Mouse (Mus musculus) embryonic facial prominence, embryonic 14.5 days (tissue): ENCODE results near the gene Rrm1. TPM values are rescaled to one million over a fixed set of nuclear protein-coding genes. Genes with fewer than 3 reads are reported as not detected.

ENCODE experiments used
- ATAC-seq: fragments of 200-750 bp; cut with Nextera tagmentation; 2 replicates; pipeline ENCODE4 v1.8.0; 2017; ENCODE audit warnings: low read depth, moderate number of reproducible peaks, moderate TSS enrichment
- DNase-seq: peaks from one replicate; pipeline ENCODE4 v3.0.0-alpha.2; 2015; ENCODE audit warnings: low spot score
- H3K27ac ChIP-seq: fragments of 300-500 bp; sonication (generic); replicated peaks from 2 replicates; pipeline ENCODE4 v1.5.1; 2014; ENCODE audit warnings: low read depth, mild to moderate bottlenecking, low read length, moderate library complexity
- H3K27me3 ChIP-seq: fragments of 300-500 bp; sonication (generic); replicated peaks from 2 replicates; pipeline ENCODE4 v1.6.1; 2014; ENCODE audit warnings: low read length; ENCODE audit not compliant: control insufficient read depth, insufficient read depth
- H3K36me3 ChIP-seq: fragments of 300-500 bp; sonication (generic); 2 replicates; pipeline ENCODE4 v1.6.1; 2014; ENCODE audit warnings: low read length, mixed read lengths; ENCODE audit not compliant: control insufficient read depth, insufficient read depth
- H3K4me1 ChIP-seq: fragments of 300-500 bp; sonication (generic); 2 replicates; pipeline ENCODE4 v1.6.1; 2014; ENCODE audit warnings: antibody characterized with exemption, low read length; ENCODE audit not compliant: control insufficient read depth, insufficient read depth
- H3K4me2 ChIP-seq: fragments of 300-500 bp; sonication (generic); 2 replicates; pipeline ENCODE4 v1.6.1; 2014; ENCODE audit warnings: low read depth, mild to moderate bottlenecking, low read length, moderate library complexity, mixed read lengths
- H3K4me3 ChIP-seq: fragments of 300-500 bp; sonication (generic); 2 replicates; pipeline ENCODE4 v1.5.1; 2014; ENCODE audit warnings: low read depth, mild to moderate bottlenecking, low read length
- H3K9ac ChIP-seq: fragments of 300-500 bp; sonication (generic); 2 replicates; pipeline ENCODE4 v1.6.1; 2014; ENCODE audit warnings: low read depth, mild to moderate bottlenecking, low read length, moderate library complexity, mixed read lengths
- H3K9me3 ChIP-seq: fragments of 300-500 bp; sonication (generic); 2 replicates; pipeline ENCODE4 v1.6.1; 2016; ENCODE audit warnings: low read length; ENCODE audit not compliant: control insufficient read depth
- WGBS: fragments of 180-500 bp; shearing (Covaris S2); extraction: QIAGEN DNeasy Blood & Tissue Kit; methylation state at CpG from one replicate; pipeline ENCODE4 v1.1.7; 2014; 5-methylcytosine and 5-hydroxymethylcytosine counted together
- polyA plus RNA-seq: library from polyadenylated mRNA; unstranded; fragments of >200 nt; fragmentation: Nextera tagmentation; extraction: Ambion mirVana; gene quantifications from 2 replicates; pipeline ENCODE4 v1.2.1, GENCODE M21; 2014

Gene Rrm1
- polyA plus RNA-seq, 1 experiment from 2014 or later, result 98.1 TPM

- peak; percentile 77 for ATAC-seq
- peak; percentile 62 for DNase-seq
- no peak overlapping the region for H3K4me2 ChIP-seq
- no peaks in the 10 kb centered on the region for H3K27me3 ChIP-seq
- no peaks in the 10 kb centered on the region for H3K36me3 ChIP-seq
- WGBS, result 45% methylated on average over 3 of the region's 3 CpGs
- no peak overlapping the region for H3K27ac ChIP-seq
- H3K9me3 ChIP-seq, result no peaks in the 10 kb centered on the region
- H3K9ac ChIP-seq, result no peak overlapping the region
- H3K4me1 ChIP-seq, result no peaks in the 10 kb centered on the region
- H3K4me3 ChIP-seq, result no peak overlapping the region
These were observed 65.4 kb downstream of the Rrm1 start for GRCm38 (mm10) chr7:102506848-102507247.

GRCm38 (mm10) chr7:102508066-102508465, 66.6 kb downstream of the Rrm1 start:
- H3K4me2 ChIP-seq, result no peak overlapping the region
- WGBS, result 82% methylated on average over 9 of the region's 9 CpGs
- H3K27me3 ChIP-seq, result peaks cover 5% of the 10 kb centered on the region; the same call in 1 of the 2 replicates
- no peaks in the 10 kb centered on the region for H3K4me1 ChIP-seq
- no peak overlapping the region for H3K4me3 ChIP-seq
- no peak for ATAC-seq
- DNase-seq, result no peak
- H3K27ac ChIP-seq, result no peak overlapping the region
- H3K9ac ChIP-seq, result no peak overlapping the region
- no peaks in the 10 kb centered on the region for H3K9me3 ChIP-seq
- no peaks in the 10 kb centered on the region for H3K36me3 ChIP-seq

GRCm38 (mm10) chr7:102508666-102509065, 67.2 kb downstream of the Rrm1 start:
- no peak overlapping the region for H3K4me2 ChIP-seq
- H3K4me1 ChIP-seq, result peaks cover 5% of the 10 kb centered on the region; the same call in 1 of the 2 replicates
- no peak overlapping the region for H3K4me3 ChIP-seq
- H3K9ac ChIP-seq, result no peak overlapping the region
- DNase-seq (no peak), ATAC-seq (no peak)
- peaks cover 5% of the 10 kb centered on the region; the same call in 1 of the 2 replicates for H3K27me3 ChIP-seq
- H3K9me3 ChIP-seq, result no peaks in the 10 kb centered on the region
- H3K27ac ChIP-seq, result no peak overlapping the region
- no peaks in the 10 kb centered on the region for H3K36me3 ChIP-seq
- WGBS, result 81% methylated on average over 6 of the region's 6 CpGs

- DNase-seq, result no peak
- WGBS, result 78% methylated on average over 7 of the region's 7 CpGs
These were observed 68.2 kb downstream of the Rrm1 start for GRCm38 (mm10) chr7:102509726-102510125.

GRCm38 (mm10) chr7:102511927-102512326, 70.4 kb downstream of the Rrm1 start:
- 83% methylated on average over 10 of the region's 10 CpGs for WGBS
- Histone ChIP-seq H3K9ac (no peak overlapping the region), H3K4me2 (no peak overlapping the region), H3K36me3 (no peaks in the 10 kb centered on the region), H3K4me1 (peaks cover 9% of the 10 kb centered on the region), H3K27ac (no peak overlapping the region), H3K9me3 (no peaks in the 10 kb centered on the region), H3K27me3 (peaks cover 13% of the 10 kb centered on the region; the same call in 1 of the 2 replicates), H3K4me3 (no peak overlapping the region)
- ATAC-seq (no peak), DNase-seq (no peak)

More at GRCm38 (mm10) chr7:102509726-102510125, 68.2 kb downstream of the Rrm1 start:
- Histone ChIP-seq H3K4me1 (peaks cover 5% of the 10 kb centered on the region; the same call in 1 of the 2 replicates), H3K36me3 (no peaks in the 10 kb centered on the region), H3K27ac (no peak overlapping the region), H3K9me3 (no peaks in the 10 kb centered on the region), H3K9ac (no peak overlapping the region), H3K4me2 (no peak overlapping the region), H3K4me3 (no peak overlapping the region), H3K27me3 (peaks cover 13% of the 10 kb centered on the region; the same call in 1 of the 2 replicates)
- no peak for ATAC-seq

- ATAC-seq, result peak; percentile 94
- DNase-seq, result peak; percentile 86
- H3K9ac ChIP-seq, result peak overlapping the region; percentile 73
- H3K4me3 ChIP-seq, result peak overlapping the region; percentile 49
- H3K36me3 ChIP-seq, result no peaks in the 10 kb centered on the region
- peaks cover 13% of the 10 kb centered on the region; the same call in 1 of the 2 replicates for H3K27me3 ChIP-seq
- WGBS, result 1% methylated on average over 43 of the region's 54 CpGs
- peaks cover 9% of the 10 kb centered on the region for H3K4me1 ChIP-seq
- peak overlapping the region; percentile 92 for H3K4me2 ChIP-seq
- no peak overlapping the region for H3K27ac ChIP-seq
- no peaks in the 10 kb centered on the region for H3K9me3 ChIP-seq
These were observed 71.4 kb downstream of the Rrm1 start for GRCm38 (mm10) chr7:102512814-102513435.

GRCm38 (mm10) chr7:102514144-102514543, 72.6 kb downstream of the Rrm1 start:
- Histone ChIP-seq H3K27me3 (peaks cover 13% of the 10 kb centered on the region; the same call in 1 of the 2 replicates), H3K36me3 (no peaks in the 10 kb centered on the region), H3K4me1 (peaks cover 9% of the 10 kb centered on the region), H3K27ac (no peak overlapping the region), H3K4me2 (no peak overlapping the region), H3K9ac (no peak overlapping the region), H3K4me3 (no peak overlapping the region), H3K9me3 (no peaks in the 10 kb centered on the region)
- WGBS, result 69% methylated on average over 4 of the region's 4 CpGs
- DNase-seq (no peak), ATAC-seq (no peak)

GRCm38 (mm10) chr7:102516261-102517050, 75.0 kb downstream of the Rrm1 start:
- peaks cover 13% of the 10 kb centered on the region; the same call in 1 of the 2 replicates for H3K27me3 ChIP-seq
- no peak overlapping the region for H3K9ac ChIP-seq
- WGBS, result 45% methylated on average over 10 of the region's 10 CpGs
- DNase-seq (peak; percentile 48), ATAC-seq (peak; percentile 34; the same call in 1 of the 2 replicates)
- no peaks in the 10 kb centered on the region for H3K36me3 ChIP-seq
- H3K4me1 ChIP-seq, result peaks cover 9% of the 10 kb centered on the region
- no peak overlapping the region for H3K27ac ChIP-seq
- no peak overlapping the region for H3K4me2 ChIP-seq
- H3K9me3 ChIP-seq, result no peaks in the 10 kb centered on the region
- no peak overlapping the region for H3K4me3 ChIP-seq
